Mouse (Mus musculus) ES-Bruce4 (cell line): ENCODE results near the gene Cux2. TPM values are rescaled to one million over a fixed set of nuclear protein-coding genes. Genes with fewer than 3 reads are reported as not detected.

Source experiments
- H3K27ac ChIP-seq: 2 replicates; pipeline ENCODE4 v1.5.1; 2012; ENCODE audit warnings: low read length, inconsistent platforms; ENCODE audit not compliant: insufficient read depth
- H3K27me3 ChIP-seq: 2 replicates; pipeline ENCODE4 v1.6.1; 2012; ENCODE audit warnings: mild to moderate bottlenecking, low read length, inconsistent platforms; ENCODE audit not compliant: control insufficient read depth, poor library complexity, insufficient read depth, severe bottlenecking
- H3K36me3 ChIP-seq: 2 replicates; pipeline ENCODE4 v1.6.1; 2012; ENCODE audit warnings: inconsistent platforms, mild to moderate bottlenecking, low read length, moderate library complexity; ENCODE audit not compliant: control insufficient read depth, poor library complexity, insufficient read depth, severe bottlenecking
- H3K4me1 ChIP-seq: one replicate; pipeline ENCODE4 v1.8.1; 2011; ENCODE audit warnings: low read length; ENCODE audit not compliant: control insufficient read depth, insufficient read depth
- H3K4me3 ChIP-seq: 2 replicates; pipeline ENCODE4 v1.5.1; 2011; ENCODE audit warnings: low read depth, mild to moderate bottlenecking, low read length
- H3K9ac ChIP-seq: 2 replicates; pipeline ENCODE4 v1.6.1; 2012; ENCODE audit warnings: low read depth, mild to moderate bottlenecking, inconsistent platforms; ENCODE audit not compliant: poor library complexity, severe bottlenecking
- H3K9me3 ChIP-seq: replicated peaks from 2 replicates; pipeline ENCODE4 v1.6.1; 2012; ENCODE audit warnings: mild to moderate bottlenecking, low read length, inconsistent platforms; ENCODE audit not compliant: control insufficient read depth, poor library complexity, insufficient read depth, severe bottlenecking
- CTCF ChIP-seq: IDR thresholded peaks from one replicate; pipeline ENCODE4 v1.8.1; 2011; ENCODE audit warnings: low read depth, low read length
- EP300 ChIP-seq: IDR thresholded peaks from 2 replicates; pipeline ENCODE4 v1.6.1; 2011; ENCODE audit warnings: low read depth, low read length; ENCODE audit not compliant: insufficient read depth
- POLR2A ChIP-seq: IDR thresholded peaks from one replicate; pipeline ENCODE4 v1.8.1; 2011; ENCODE audit warnings: low read length; ENCODE audit not compliant: insufficient read depth
- polyA plus RNA-seq: library from polyadenylated mRNA; stranded (reverse); fragments of >200 nt; gene quantifications from 2 replicates; pipeline ENCODE4 v1.2.4, GENCODE M21; 2011; ENCODE audit warnings: low read depth; ENCODE audit not compliant: missing spikeins, insufficient read depth, insufficient read length

The Cux2 gene
- polyA plus RNA-seq, 1 experiment = 3.6 TPM

DNA sequence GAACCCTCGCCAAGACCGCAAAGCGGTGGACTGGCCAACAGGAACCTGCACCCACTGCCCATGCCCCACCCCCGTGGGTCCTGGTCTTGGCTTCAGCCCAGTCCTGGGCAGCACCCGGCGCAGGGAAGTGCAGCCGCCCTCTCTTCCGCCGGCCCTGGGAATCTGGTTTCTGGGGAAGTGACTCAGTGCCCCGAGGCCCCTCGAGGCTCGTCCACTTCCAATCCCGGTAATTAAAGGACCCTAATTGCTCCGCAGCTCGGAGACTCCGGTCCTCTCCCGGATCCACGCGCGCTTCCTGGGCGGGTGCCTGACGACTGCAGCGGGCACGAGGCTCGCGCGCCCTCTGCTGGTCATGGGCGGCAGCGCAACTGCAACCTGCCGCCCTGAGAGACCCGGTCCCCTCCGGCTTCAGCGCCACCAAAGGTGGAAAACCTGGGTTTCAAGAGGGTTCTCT is 207.2 kb downstream of the Cux2 start:
- TF ChIP-seq CTCF (peak; percentile 86), POLR2A (no peak)
- Histone ChIP-seq H3K27ac (no peak overlapping the region), H3K9ac (peak overlapping the region; percentile 61), H3K4me1 (peaks cover 6% of the 10 kb centered on the region), H3K27me3 (no peaks in the 10 kb centered on the region), H3K9me3 (no peaks in the 10 kb centered on the region), H3K36me3 (no peaks in the 10 kb centered on the region), H3K4me3 (peak overlapping the region; percentile 65)

DNA sequence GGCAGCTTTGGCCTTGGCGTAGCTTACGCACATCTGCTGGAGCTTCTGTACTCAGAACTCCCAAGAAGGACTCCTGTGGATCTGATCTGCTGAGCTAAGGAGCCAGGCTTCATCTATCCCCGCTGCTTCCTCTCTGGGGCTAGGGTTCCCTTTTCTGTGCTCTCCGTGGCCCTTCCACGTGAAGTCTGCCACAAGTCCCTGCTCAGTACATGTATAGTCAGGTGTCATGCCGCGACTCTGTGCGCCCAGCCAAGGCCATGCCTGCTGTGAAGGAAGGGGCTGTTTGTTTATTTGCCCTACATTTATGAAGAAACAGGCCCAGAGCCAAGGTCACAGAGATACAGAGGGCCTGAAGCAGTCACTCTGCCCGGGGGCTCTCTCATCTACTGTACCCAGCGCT is 207.9 kb downstream of the Cux2 start:
- Histone ChIP-seq H3K9ac (peak overlapping the region; percentile 61; the same call in 1 of the 2 replicates), H3K36me3 (no peaks in the 10 kb centered on the region), H3K27me3 (no peaks in the 10 kb centered on the region), H3K4me1 (peaks cover 6% of the 10 kb centered on the region), H3K27ac (no peak overlapping the region), H3K9me3 (no peaks in the 10 kb centered on the region), H3K4me3 (peak overlapping the region; percentile 4; the same call in 1 of the 2 replicates)
- TF ChIP-seq POLR2A (no peak), CTCF (no peak)

DNA sequence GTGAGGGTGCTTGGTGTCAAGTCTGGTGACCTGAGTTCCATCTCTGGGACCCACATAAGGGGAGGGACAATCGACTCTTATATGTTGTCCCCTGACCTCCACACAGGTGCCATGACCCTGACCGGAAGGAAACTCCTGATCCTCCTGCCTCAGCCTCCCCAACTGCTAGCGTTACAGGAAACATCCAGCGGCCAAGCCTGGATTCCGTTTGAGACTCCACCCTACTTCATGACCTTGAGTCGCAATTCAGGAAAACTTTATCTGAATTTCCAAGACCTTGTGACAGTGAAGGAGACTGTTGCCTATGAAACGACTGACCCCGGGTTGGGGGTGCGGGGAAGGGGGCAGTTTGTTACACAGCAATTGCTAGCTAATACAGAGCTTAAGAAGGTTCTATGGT is 208.4 kb downstream of the Cux2 start:
- no peaks in the 10 kb centered on the region for H3K9me3 ChIP-seq
- H3K27me3 ChIP-seq = no peaks in the 10 kb centered on the region
- H3K36me3 ChIP-seq = no peaks in the 10 kb centered on the region
- peaks cover 6% of the 10 kb centered on the region for H3K4me1 ChIP-seq
- no peak overlapping the region for H3K27ac ChIP-seq
- no peak overlapping the region for H3K4me3 ChIP-seq
- TF ChIP-seq POLR2A (no peak), EP300 (no peak), CTCF (no peak)
- no peak overlapping the region for H3K9ac ChIP-seq

DNA sequence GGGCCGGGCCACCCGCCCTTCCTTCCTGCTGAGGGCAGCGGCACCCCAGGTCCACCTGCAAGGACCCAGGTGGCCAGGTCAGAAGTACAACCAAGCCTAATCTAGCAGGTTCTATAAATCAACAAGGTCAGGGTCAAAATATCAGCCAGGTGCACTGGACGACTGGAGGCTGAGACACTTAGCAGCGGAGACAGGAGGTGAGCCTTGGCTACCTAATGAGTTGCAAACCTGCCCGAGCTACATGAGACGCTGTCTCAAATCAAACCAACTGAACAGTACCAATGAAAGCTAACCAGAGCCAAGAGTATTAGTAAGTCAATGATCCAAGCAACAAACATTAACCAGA is 210.8 kb downstream of the Cux2 start:
- H3K4me1 ChIP-seq = peaks cover 11% of the 10 kb centered on the region
- peak overlapping the region; percentile 79 for H3K9ac ChIP-seq
- no peaks in the 10 kb centered on the region for H3K27me3 ChIP-seq
- TF ChIP-seq EP300 (no peak), CTCF (no peak), POLR2A (no peak)
- H3K4me3 ChIP-seq = peak overlapping the region; percentile 61
- H3K36me3 ChIP-seq = no peaks in the 10 kb centered on the region
- H3K9me3 ChIP-seq = no peaks in the 10 kb centered on the region
- no peak overlapping the region for H3K27ac ChIP-seq

DNA sequence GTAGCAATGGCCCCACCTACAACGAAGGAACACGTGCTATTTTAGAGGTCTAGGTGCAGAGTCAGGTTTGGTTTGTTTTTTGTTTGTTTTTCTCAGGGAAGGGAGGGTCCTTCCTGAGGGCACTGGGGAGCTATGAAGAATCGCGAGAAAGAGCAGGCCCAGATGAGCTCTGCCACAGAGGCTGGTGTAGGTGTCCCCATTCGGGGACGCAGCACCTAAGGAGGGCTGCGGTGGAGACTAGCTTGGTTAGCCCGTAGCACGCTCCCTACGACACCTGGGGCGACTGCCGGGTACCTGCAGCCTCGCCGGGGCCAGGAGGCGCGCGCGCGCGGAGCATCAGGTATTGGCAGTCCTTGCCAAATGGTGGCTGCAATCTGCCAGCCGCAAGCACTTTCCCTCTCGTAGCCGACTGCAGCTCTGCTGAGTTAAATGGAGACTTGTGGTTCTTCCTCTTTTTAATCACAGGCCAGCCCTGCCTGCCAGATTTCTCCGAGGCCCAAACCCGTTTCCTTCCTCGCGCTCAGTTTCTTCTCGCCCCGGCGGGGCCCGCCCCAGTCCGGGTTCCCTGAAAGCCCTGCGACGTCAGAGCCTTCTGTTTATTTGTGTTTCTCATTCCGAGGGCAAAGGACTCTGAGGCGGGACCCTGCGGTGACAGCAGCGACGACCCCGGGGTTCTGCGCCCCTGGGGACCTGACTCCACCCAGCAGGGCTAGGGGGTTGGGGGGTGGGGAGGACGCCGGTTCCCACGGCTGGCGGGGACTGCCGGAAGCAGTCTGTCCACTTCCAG is 211.4 kb downstream of the Cux2 start:
- peaks cover 11% of the 10 kb centered on the region for H3K4me1 ChIP-seq
- TF ChIP-seq EP300 = no peak
- no peak for TF ChIP-seq CTCF
- no peak for TF ChIP-seq POLR2A

More for the DNA sequence above, 211.4 kb downstream of the Cux2 start:
- peak overlapping the region; percentile 61 for H3K4me3 ChIP-seq
- H3K27ac ChIP-seq = no peak overlapping the region
- H3K9me3 ChIP-seq = no peaks in the 10 kb centered on the region
- H3K27me3 ChIP-seq = no peaks in the 10 kb centered on the region
- no peaks in the 10 kb centered on the region for H3K36me3 ChIP-seq
- H3K9ac ChIP-seq = peak overlapping the region; percentile 79
